In genomic region chr2:5174716-5175115, GRCm38 (mm10) we compare ENCODE assay signal across 26 mouse cellular contexts. TPM values are rescaled to one million over a fixed set of nuclear protein-coding genes. Genes with fewer than 3 reads are reported as not detected.
A peak's percentile ranks its signal among the peaks of the same experiment; 100 is the strongest.
DNase-seq lines count a peak whose midpoint lies in the region; ATAC-seq and TF ChIP-seq lines count a peak whose summit lies in the region.
"Had no signal": no experiment of that assay in that cellular context is flagged by ENCODE, and none has a peak within 500 bp of the region (broad histone marks: within the 10 kb centered on the region; RNA-seq: fewer than 3 reads in every experiment).

No protein-coding gene starts in this region.

- DNase-seq in heart, adult 11 months = peak; percentile 42
- DNase-seq in heart, postnatal 14 days = no peak
- peak; percentile 16 for DNase-seq in Muller cell, postnatal 12 days (ENCODE audit: inconsistent ontology term)
- no peak for DNase-seq in lung, postnatal 25 days (ENCODE audit: low spot score)
- DNase-seq in liver = no peak
- DNase-seq: adrenal gland, adult 8-10 months; adrenal gland, postnatal 14 days; adrenal gland, postnatal 36 days; B cell, adult 2 months; cerebellum, adult 11-12 months; cerebellum, adult 2 months; cerebellum, adult 9-10 months; cerebellum, postnatal 10 days; cerebellum, postnatal 25 days had no signal

- no peaks in the 10 kb centered on the region for H3K36me3 ChIP-seq in forebrain, embryonic 16.5 days (ENCODE audit: control insufficient read depth, insufficient read depth)
- H3K36me3 ChIP-seq: embryonic facial prominence, embryonic 10.5 days; embryonic facial prominence, embryonic 12.5 days; forebrain, embryonic 15.5 days; G1E had no signal

- H3K27me3 ChIP-seq in forebrain, embryonic 16.5 days (replicated peaks; ENCODE audit: control insufficient read depth, insufficient read depth, low read length) = no peaks in the 10 kb centered on the region
- H3K27me3 ChIP-seq: CH12.LX; embryonic facial prominence, embryonic 12.5 days; forebrain, embryonic 13.5 days; forebrain, embryonic 15.5 days; Patski had no signal

- no peak overlapping the region for H3K4me3 ChIP-seq in embryonic fibroblast, embryonic 13.5 days (ENCODE audit: insufficient read depth, low read length)
- H3K4me3 ChIP-seq in forebrain, embryonic 16.5 days (replicated peaks; ENCODE audit: low read length) = no peak overlapping the region
- H3K4me3 ChIP-seq: embryonic facial prominence, embryonic 10.5 days; embryonic facial prominence, embryonic 12.5 days; erythroblast, embryonic 14.5 days; forebrain, embryonic 13.5 days; forebrain, embryonic 15.5 days had no signal

- peaks cover 12% of the 10 kb centered on the region for H3K4me1 ChIP-seq in embryonic fibroblast, embryonic 13.5 days (ENCODE audit: control insufficient read depth, insufficient read depth, low read length)
- H3K4me1 ChIP-seq in forebrain, embryonic 16.5 days (replicated peaks; ENCODE audit: control insufficient read depth, insufficient read depth, low read length) = 0 out of 2 replicates have a peak, but pooled peaks cover 2% of the 10 kb centered on the region
- H3K4me1 ChIP-seq: forebrain, embryonic 15.5 days had no signal

- peak overlapping the region; percentile 49; the same call in 1 of the 2 replicates for H3K27ac ChIP-seq in embryonic fibroblast, embryonic 13.5 days (ENCODE audit: insufficient read depth, low read length)
- H3K27ac ChIP-seq in forebrain, embryonic 16.5 days (ENCODE audit: low read length) = no peak overlapping the region
- H3K27ac ChIP-seq: embryonic facial prominence, embryonic 10.5 days; embryonic facial prominence, embryonic 12.5 days; forebrain, embryonic 13.5 days; forebrain, embryonic 15.5 days had no signal

- ATAC-seq in forebrain, embryonic 16.5 days = no peak
- ATAC-seq: activated CD4-positive, CD25-positive, alpha-beta regulatory T cell, adult 4 months; CD4-positive, CD25-positive, alpha-beta regulatory T cell, adult 4 months; forebrain, embryonic 13.5 days; forebrain, embryonic 15.5 days; Patski had no signal

- intact Hi-C loops in heart, postnatal 14 days (cut with DNase I) = loop anchor here (5.0 kb wide), 1 partner anchor 73 kb away; no protein-coding TSS in a partner anchor

- no peak overlapping the region for H3K9ac ChIP-seq in forebrain, embryonic 16.5 days (replicated peaks; ENCODE audit: low read depth, low read length)
- H3K9ac ChIP-seq: embryonic facial prominence, embryonic 12.5 days; forebrain, embryonic 13.5 days; forebrain, embryonic 15.5 days had no signal

- H3K4me2 ChIP-seq in forebrain, embryonic 16.5 days (ENCODE audit: low read length) = no peak overlapping the region
- H3K4me2 ChIP-seq: embryonic facial prominence, embryonic 12.5 days; forebrain, embryonic 13.5 days; forebrain, embryonic 15.5 days had no signal

- no peaks in the 10 kb centered on the region; the same call in 1 of the 2 replicates for H3K9me3 ChIP-seq in forebrain, embryonic 16.5 days (ENCODE audit: control insufficient read depth, low read length)
- H3K9me3 ChIP-seq: embryonic facial prominence, embryonic 10.5 days; embryonic facial prominence, embryonic 12.5 days; forebrain, embryonic 13.5 days; forebrain, embryonic 15.5 days; G1E had no signal

- TF ChIP-seq POLR2A in embryonic fibroblast, embryonic 13.5 days (IDR thresholded peaks at IDR 0.05; ENCODE audit: low read depth, low read length) = no peak

- TF ChIP-seq CTCF in embryonic fibroblast, embryonic 13.5 days (IDR thresholded peaks at IDR 0.05; ENCODE audit: borderline replicate concordance, insufficient read depth, low read length) = no peak

RNA-seq across cellular contexts. Expression of gene Ccdc3, which starts 37.1 kb away (rescaled TPM):
- total RNA-seq in heart, postnatal 14 days (2021) = 1 to 10 TPM; 5.2 to 6.0 TPM
- polyA plus RNA-seq in embryonic fibroblast, embryonic 13.5 days (2011; ENCODE audit: insufficient read length, low read depth, missing spikeins) = 3.4 and 11.5 TPM in 2 replicates
- 3.0 and 3.6 TPM in 2 replicates for polyA plus RNA-seq in forebrain, embryonic 16.5 days (2015; fragmentation: Nextera tagmentation; extraction: Ambion mirVana)
- total RNA-seq: CH12.LX, G1E had no signal
- polyA plus RNA-seq: activated CD4-positive, CD25-positive, alpha-beta regulatory T cell, adult 4 months; CD4-positive, CD25-positive, alpha-beta regulatory T cell, adult 4 months; G1E had no signal

Comparison
In these comparisons a context has a peak if more than half of its experiments do, and no peak if none do; other contexts are left out.
1. DNase-seq: peak in heart, adult 11 months (single experiment) and Muller cell, postnatal 12 days (single experiment); none in heart, postnatal 14 days (0 of 2), lung, postnatal 25 days (single experiment) and liver (single experiment).